Mouse (Mus musculus) hindbrain, embryonic 16.5 days (tissue): ENCODE measurements around the gene Mmp27. TPM values are rescaled to one million over a fixed set of nuclear protein-coding genes. Genes with fewer than 3 reads are reported as not detected.

Experiments
- ATAC-seq: fragments of 200-750 bp; cut with Nextera tagmentation; 2 replicates; pipeline ENCODE4 v1.8.0; 2017; ENCODE audit warnings: moderate TSS enrichment, moderate library complexity
- H3K27ac ChIP-seq: fragments of 300-500 bp; sonication (generic); 2 replicates; pipeline ENCODE4 v1.5.1; 2014; ENCODE audit warnings: low read depth, mild to moderate bottlenecking, control low read depth, low read length, moderate library complexity
- H3K27me3 ChIP-seq: fragments of 300-500 bp; sonication (generic); replicated peaks from 2 replicates; pipeline ENCODE4 v1.6.1; 2014; ENCODE audit warnings: low read length; ENCODE audit not compliant: control insufficient read depth, insufficient read depth
- H3K36me3 ChIP-seq: fragments of 300-500 bp; sonication (generic); 2 replicates; pipeline ENCODE4 v1.6.1; 2014; ENCODE audit warnings: mild to moderate bottlenecking, low read length, moderate library complexity, mixed read lengths; ENCODE audit not compliant: control insufficient read depth, insufficient read depth
- H3K4me1 ChIP-seq: fragments of 300-500 bp; sonication (generic); 2 replicates; pipeline ENCODE4 v1.6.1; 2014; ENCODE audit warnings: low read depth, low read length; ENCODE audit not compliant: control insufficient read depth, insufficient read depth
- H3K4me2 ChIP-seq: fragments of 300-500 bp; sonication (generic); 2 replicates; pipeline ENCODE4 v1.6.1; 2014; ENCODE audit warnings: mild to moderate bottlenecking, low read length, control low read depth, moderate library complexity
- H3K4me3 ChIP-seq: fragments of 300-500 bp; sonication (generic); 2 replicates; pipeline ENCODE4 v1.5.1; 2014; ENCODE audit warnings: mild to moderate bottlenecking, low read length, control low read depth, moderate library complexity
- H3K9ac ChIP-seq: fragments of 300-500 bp; sonication (generic); 2 replicates; pipeline ENCODE4 v1.6.1; 2014; ENCODE audit warnings: low read depth, mild to moderate bottlenecking, control low read depth, low read length, moderate library complexity
- H3K9me3 ChIP-seq: fragments of 300-500 bp; sonication (generic); 2 replicates; pipeline ENCODE4 v1.6.1; 2014; ENCODE audit warnings: mild to moderate bottlenecking, low read length, moderate library complexity; ENCODE audit not compliant: control insufficient read depth
- WGBS: fragments of 180-500 bp; shearing (Covaris S2); extraction: QIAGEN DNeasy Blood & Tissue Kit; methylation state at CpG from one replicate; pipeline ENCODE4 v1.1.7; 2014; 5-methylcytosine and 5-hydroxymethylcytosine counted together
- polyA plus RNA-seq: library from polyadenylated mRNA; unstranded; fragments of >200 nt; fragmentation: Nextera tagmentation; extraction: Ambion mirVana; gene quantifications from 2 replicates; pipeline ENCODE4 v1.2.1, GENCODE M21; 2015

Gene Mmp27
- polyA plus RNA-seq, 1 experiment from 2014 or later, result not detected

DNA sequence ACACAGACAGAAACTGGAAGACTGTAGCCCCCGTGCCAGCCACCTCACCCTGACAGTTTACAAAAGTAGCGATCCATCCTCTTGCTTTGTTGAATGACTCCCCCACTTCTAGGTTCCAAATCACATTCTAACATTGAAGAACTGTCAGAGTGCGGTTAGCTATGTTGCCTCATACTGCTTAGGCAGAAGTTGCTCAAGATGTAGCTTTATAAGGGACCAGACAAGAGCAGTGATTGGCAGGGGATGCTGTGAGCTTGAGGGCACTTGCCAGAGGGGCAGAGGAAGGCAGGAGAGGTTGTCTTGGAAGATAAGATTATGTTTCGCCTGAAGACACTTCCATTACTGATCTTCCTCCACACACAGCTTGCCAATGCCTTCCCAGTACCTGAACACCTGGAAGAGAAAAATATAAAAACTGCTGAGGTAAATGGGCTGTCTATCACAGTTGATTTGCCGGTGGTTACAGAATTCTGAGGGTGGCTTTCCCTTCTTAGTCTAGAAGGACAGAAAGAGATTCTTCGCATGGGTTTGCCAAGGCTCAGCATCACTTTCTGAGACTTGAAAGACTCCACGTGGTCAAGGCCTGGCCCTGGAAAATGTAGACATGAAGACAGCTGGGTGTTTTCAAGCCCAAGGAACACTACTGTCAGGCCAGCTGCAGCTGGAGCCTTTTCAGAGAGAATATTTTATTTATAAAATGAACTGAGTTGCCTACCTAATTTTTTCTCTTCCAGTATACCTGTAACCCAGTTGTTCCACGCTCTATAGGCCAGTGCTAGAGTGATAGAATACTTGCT, 12.8 kb upstream of the Mmp27 start, which contains the start of gene Mmp8:
TSS of gene Mmp8 (plus strand) at position 236 of the 797 bp plus-strand sequence.
- WGBS, result 89% methylated on average over 8 of the region's 8 CpGs
- H3K9ac ChIP-seq, result no peak within 1 kb of the TSS
- no peak for ATAC-seq
- H3K36me3 ChIP-seq, result no peaks in the 10 kb centered on the region
- H3K27ac ChIP-seq, result no peak within 1 kb of the TSS
- H3K4me1 ChIP-seq, result no peaks in the 10 kb centered on the region
- H3K4me2 ChIP-seq, result no peak within 1 kb of the TSS
- H3K27me3 ChIP-seq, result no peaks in the 10 kb centered on the region
- no peak within 1 kb of the TSS for H3K4me3 ChIP-seq
- no peaks in the 10 kb centered on the region for H3K9me3 ChIP-seq

DNA sequence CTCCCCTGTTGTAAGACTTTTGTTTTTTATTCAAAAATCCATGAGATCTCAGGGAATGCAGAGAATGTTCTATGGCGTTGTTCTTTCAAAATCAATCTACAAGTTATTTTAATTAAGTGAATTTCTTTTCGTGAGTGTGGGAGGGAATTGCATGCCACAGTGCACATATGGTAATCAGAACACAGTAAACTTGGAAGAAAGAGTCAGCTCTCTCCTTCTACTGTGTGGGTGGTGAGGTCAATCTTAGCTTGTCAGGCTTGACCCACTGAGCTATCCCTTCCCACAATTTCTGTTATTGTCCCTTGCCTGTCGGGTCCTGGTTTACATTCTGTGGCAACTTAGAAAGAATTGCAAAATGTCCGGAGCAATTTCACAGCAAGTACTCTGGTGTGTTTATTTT, 11.2 kb upstream of the Mmp27 start:
- WGBS, result 66% methylated on average over 4 of the region's 4 CpGs

DNA sequence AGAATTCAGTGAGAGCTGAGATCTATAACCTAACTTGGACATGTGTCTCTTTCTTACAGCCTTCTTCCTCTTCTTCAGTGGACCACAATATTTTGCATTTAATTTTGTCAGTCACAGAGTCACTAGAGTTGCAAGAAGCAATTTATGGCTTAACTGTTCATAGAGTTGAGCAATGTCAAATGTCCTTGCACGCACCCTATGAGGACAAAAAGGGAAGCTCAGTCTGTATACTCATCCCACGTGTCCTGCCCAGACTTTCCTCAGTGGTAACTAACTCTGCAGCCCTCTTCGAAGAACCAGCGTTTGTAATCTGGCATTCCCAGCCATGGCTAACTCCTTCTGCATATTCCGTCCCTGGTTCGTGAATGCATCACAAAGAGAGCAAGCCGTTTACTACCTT, 3.8 kb upstream of the Mmp27 start:
- Histone ChIP-seq H3K9me3 (no peaks in the 10 kb centered on the region), H3K4me3 (no peak overlapping the region), H3K36me3 (no peaks in the 10 kb centered on the region), H3K4me2 (no peak overlapping the region), H3K27ac (no peak overlapping the region), H3K9ac (no peak overlapping the region), H3K4me1 (no peaks in the 10 kb centered on the region), H3K27me3 (no peaks in the 10 kb centered on the region)
- no peak for ATAC-seq
- 78% methylated on average over 7 of the region's 7 CpGs for WGBS

More for the DNA sequence above, 11.2 kb upstream of the Mmp27 start:
- no peaks in the 10 kb centered on the region for H3K9me3 ChIP-seq
- H3K9ac ChIP-seq, result no peak overlapping the region
- no peak for ATAC-seq
- H3K4me1 ChIP-seq, result no peaks in the 10 kb centered on the region
- H3K4me2 ChIP-seq, result no peak overlapping the region
- H3K36me3 ChIP-seq, result no peaks in the 10 kb centered on the region
- no peaks in the 10 kb centered on the region for H3K27me3 ChIP-seq
- H3K4me3 ChIP-seq, result no peak overlapping the region
- H3K27ac ChIP-seq, result no peak overlapping the region

DNA sequence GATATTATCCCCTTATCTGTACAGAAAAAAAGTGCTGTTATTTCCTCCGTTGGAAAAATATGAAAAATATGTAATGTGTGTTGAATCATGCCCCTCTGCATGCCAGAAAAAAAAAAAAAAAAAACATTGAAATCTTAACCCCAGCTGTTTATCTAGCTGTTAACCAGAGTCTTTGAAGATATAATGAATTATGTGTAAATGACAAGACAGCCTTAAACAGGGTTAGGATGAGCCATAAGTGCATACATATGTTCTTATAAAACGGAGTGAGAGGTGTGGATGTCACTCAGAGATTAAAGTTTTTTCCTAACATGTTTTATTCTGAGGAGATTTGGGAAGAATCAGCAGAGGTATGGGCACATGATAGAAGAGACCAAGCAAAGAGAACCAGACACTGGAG, 3.3 kb upstream of the Mmp27 start:
- H3K9ac ChIP-seq, result no peak overlapping the region
- ATAC-seq, result no peak
- no peaks in the 10 kb centered on the region for H3K36me3 ChIP-seq
- no peak overlapping the region for H3K27ac ChIP-seq
- H3K4me1 ChIP-seq, result no peaks in the 10 kb centered on the region
- no peak overlapping the region for H3K4me2 ChIP-seq
- no peaks in the 10 kb centered on the region for H3K27me3 ChIP-seq
- no peaks in the 10 kb centered on the region for H3K9me3 ChIP-seq
- 82% methylated on average over 2 of the region's 2 CpGs for WGBS
- no peak overlapping the region for H3K4me3 ChIP-seq

DNA sequence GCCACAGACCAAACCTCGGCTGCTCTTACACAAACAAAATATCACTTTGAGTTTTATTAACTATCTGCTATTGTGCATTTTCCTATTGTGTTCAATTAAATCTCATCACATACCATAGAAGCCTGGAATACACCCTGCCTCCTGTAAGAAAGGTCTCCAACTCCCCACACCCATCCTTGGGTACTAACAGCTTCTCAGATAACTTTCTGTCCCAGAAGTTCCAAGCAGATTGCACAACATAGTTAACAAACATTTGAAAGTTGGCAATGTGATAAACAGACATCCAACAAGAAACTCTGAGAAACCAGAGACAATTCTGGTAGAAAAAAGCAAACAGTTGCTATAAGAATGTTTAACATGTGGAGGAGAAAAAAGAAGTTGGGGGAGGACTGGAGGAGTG, 711 bp upstream of the Mmp27 start:
- 86% methylated on average over 1 of the region's 1 CpGs for WGBS
- ATAC-seq, result no peak
- no peaks in the 10 kb centered on the region for H3K36me3 ChIP-seq
- H3K27ac ChIP-seq, result no peak overlapping the region
- no peak overlapping the region for H3K4me3 ChIP-seq
- H3K9me3 ChIP-seq, result no peaks in the 10 kb centered on the region
- H3K9ac ChIP-seq, result no peak overlapping the region
- no peak overlapping the region for H3K4me2 ChIP-seq
- H3K27me3 ChIP-seq, result no peaks in the 10 kb centered on the region
- H3K4me1 ChIP-seq, result no peaks in the 10 kb centered on the region

DNA sequence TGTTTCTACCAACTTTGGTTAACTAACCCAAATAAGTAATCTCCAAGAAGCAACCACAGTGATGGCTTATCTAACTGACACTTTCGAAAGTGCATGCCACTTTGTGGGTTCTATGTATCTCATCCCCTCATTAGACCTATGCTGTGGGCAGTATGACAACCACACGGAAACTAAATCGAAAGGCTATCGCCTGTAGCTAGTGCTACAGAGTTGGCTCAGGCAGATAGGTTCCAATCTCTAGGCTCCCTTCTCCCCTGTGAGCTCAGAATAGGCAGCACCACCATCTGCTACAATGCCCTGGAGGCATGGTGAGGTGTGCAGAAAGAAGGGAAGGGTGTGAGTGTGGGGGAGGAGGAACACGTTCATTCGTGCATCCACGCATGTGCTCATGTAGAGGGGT, 992 bp downstream of the Mmp27 start:
- no peak overlapping the region for H3K4me3 ChIP-seq

DNA sequence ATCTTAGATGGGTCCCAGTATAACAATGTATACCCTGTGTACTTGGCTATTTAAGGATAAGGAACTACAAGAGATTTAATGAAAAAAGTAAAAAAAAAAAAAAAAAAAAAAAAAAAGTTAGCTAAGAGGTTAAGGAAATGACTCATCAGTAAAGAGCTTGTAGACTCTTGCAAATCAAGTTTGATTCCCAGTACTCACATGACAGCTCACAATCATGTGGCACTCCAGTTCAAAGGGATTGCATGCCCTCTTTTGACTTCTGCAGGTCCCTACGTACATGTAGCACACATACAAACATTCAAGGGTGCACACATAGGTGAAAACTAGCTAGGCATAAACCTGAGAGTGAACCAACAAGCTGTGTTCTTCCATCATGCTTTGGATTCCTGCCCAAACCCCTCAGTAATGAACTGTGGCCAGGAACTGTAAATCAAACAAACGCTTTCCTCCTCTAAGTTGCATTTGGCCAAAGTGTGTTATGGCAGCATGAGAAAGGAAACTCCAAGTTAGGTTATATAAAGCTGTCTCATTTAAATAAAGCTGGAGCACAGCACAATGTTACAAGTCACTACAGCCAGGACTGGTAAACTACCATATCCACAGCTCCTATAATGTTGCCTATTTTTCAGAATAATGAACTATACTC, 1.6 kb downstream of the Mmp27 start:
- no peaks in the 10 kb centered on the region for H3K27me3 ChIP-seq
- H3K36me3 ChIP-seq, result no peaks in the 10 kb centered on the region
- 79% methylated on average over 2 of the region's 2 CpGs for WGBS
- no peak overlapping the region for H3K27ac ChIP-seq
- H3K4me1 ChIP-seq, result no peaks in the 10 kb centered on the region
- no peak overlapping the region for H3K4me3 ChIP-seq
- no peaks in the 10 kb centered on the region for H3K9me3 ChIP-seq
- no peak overlapping the region for H3K4me2 ChIP-seq
- H3K9ac ChIP-seq, result no peak overlapping the region
- ATAC-seq, result no peak

More for the DNA sequence above, 992 bp downstream of the Mmp27 start:
- no peaks in the 10 kb centered on the region for H3K4me1 ChIP-seq
- no peak for ATAC-seq
- WGBS, result 88% methylated on average over 7 of the region's 7 CpGs
- no peaks in the 10 kb centered on the region for H3K9me3 ChIP-seq
- no peaks in the 10 kb centered on the region for H3K36me3 ChIP-seq
- H3K27ac ChIP-seq, result no peak overlapping the region
- H3K27me3 ChIP-seq, result no peaks in the 10 kb centered on the region
- no peak overlapping the region for H3K4me2 ChIP-seq
- H3K9ac ChIP-seq, result no peak overlapping the region

DNA sequence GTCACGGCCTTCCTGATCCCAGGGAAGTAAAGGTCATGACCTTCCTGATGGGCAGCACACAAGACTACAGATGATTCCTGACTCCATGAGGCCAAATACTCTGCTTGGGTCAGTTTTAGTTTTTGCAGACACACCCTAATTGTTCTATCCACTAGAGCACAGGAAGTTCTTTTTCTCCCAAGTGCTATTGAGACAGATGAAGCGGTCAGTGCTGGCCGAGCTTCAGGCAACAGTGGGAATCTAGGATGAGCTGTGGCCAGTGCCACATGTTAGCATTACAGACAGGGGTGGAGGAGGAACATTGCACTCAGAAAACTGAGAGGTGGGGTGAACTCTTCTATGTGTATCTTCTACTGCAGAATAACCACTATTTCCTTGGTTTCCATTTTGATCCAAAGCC, 4.3 kb downstream of the Mmp27 start:
- Histone ChIP-seq H3K4me1 (no peaks in the 10 kb centered on the region), H3K27me3 (no peaks in the 10 kb centered on the region), H3K9ac (no peak overlapping the region), H3K4me3 (no peak overlapping the region), H3K27ac (no peak overlapping the region), H3K9me3 (no peaks in the 10 kb centered on the region), H3K36me3 (no peaks in the 10 kb centered on the region), H3K4me2 (no peak overlapping the region)
- WGBS, result 81% methylated on average over 3 of the region's 3 CpGs
- no peak for ATAC-seq

DNA sequence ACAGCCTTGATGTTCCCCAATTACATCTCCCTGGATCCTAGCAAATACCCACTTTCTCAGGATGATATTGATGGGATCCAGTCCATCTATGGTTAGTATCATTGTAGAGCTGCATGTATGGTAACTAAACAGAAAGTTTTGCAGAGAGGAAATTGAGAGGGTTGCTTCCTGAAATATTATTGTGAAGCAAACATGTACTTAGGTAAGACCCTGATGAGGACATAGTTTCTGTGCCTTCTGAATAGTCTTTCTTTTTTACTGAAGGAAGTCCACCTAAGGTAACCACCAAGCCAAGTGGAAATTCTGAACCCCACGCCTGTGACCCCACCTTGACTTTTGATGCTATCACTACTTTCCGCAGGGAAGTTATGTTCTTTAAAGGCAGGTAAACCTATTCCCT, 6.2 kb downstream of the Mmp27 start:
- no peak for ATAC-seq
- H3K27me3 ChIP-seq, result no peaks in the 10 kb centered on the region
- H3K9ac ChIP-seq, result no peak overlapping the region
- H3K4me1 ChIP-seq, result no peaks in the 10 kb centered on the region
- H3K9me3 ChIP-seq, result no peaks in the 10 kb centered on the region
- no peak overlapping the region for H3K4me2 ChIP-seq
- no peak overlapping the region for H3K4me3 ChIP-seq
- WGBS, result 91% methylated on average over 2 of the region's 2 CpGs
- no peaks in the 10 kb centered on the region for H3K36me3 ChIP-seq
- no peak overlapping the region for H3K27ac ChIP-seq
